Mouse (Mus musculus) embryonic facial prominence, embryonic 14.5 days (tissue): ENCODE measurements around the gene Plekhg5. TPM values are rescaled to one million over a fixed set of nuclear protein-coding genes. Genes with fewer than 3 reads are reported as not detected.
A peak's percentile ranks its signal among the peaks of the same experiment; 100 is the strongest.

Experiments used
- ATAC-seq: fragments of 200-750 bp; cut with Nextera tagmentation; 2 replicates; pipeline ENCODE4 v1.8.0; 2017; ENCODE audit warnings: low read depth, moderate number of reproducible peaks, moderate TSS enrichment
- DNase-seq: peaks from one replicate; pipeline ENCODE4 v3.0.0-alpha.2; 2015; ENCODE audit warnings: low spot score
- H3K27ac ChIP-seq: fragments of 300-500 bp; sonication (generic); replicated peaks from 2 replicates; pipeline ENCODE4 v1.5.1; 2014; ENCODE audit warnings: low read depth, mild to moderate bottlenecking, low read length, moderate library complexity
- H3K27me3 ChIP-seq: fragments of 300-500 bp; sonication (generic); replicated peaks from 2 replicates; pipeline ENCODE4 v1.6.1; 2014; ENCODE audit warnings: low read length; ENCODE audit not compliant: control insufficient read depth, insufficient read depth
- H3K36me3 ChIP-seq: fragments of 300-500 bp; sonication (generic); 2 replicates; pipeline ENCODE4 v1.6.1; 2014; ENCODE audit warnings: low read length, mixed read lengths; ENCODE audit not compliant: control insufficient read depth, insufficient read depth
- H3K4me1 ChIP-seq: fragments of 300-500 bp; sonication (generic); 2 replicates; pipeline ENCODE4 v1.6.1; 2014; ENCODE audit warnings: antibody characterized with exemption, low read length; ENCODE audit not compliant: control insufficient read depth, insufficient read depth
- H3K4me2 ChIP-seq: fragments of 300-500 bp; sonication (generic); 2 replicates; pipeline ENCODE4 v1.6.1; 2014; ENCODE audit warnings: low read depth, mild to moderate bottlenecking, low read length, moderate library complexity, mixed read lengths
- H3K4me3 ChIP-seq: fragments of 300-500 bp; sonication (generic); 2 replicates; pipeline ENCODE4 v1.5.1; 2014; ENCODE audit warnings: low read depth, mild to moderate bottlenecking, low read length
- H3K9ac ChIP-seq: fragments of 300-500 bp; sonication (generic); 2 replicates; pipeline ENCODE4 v1.6.1; 2014; ENCODE audit warnings: low read depth, mild to moderate bottlenecking, low read length, moderate library complexity, mixed read lengths
- H3K9me3 ChIP-seq: fragments of 300-500 bp; sonication (generic); 2 replicates; pipeline ENCODE4 v1.6.1; 2016; ENCODE audit warnings: low read length; ENCODE audit not compliant: control insufficient read depth
- WGBS: fragments of 180-500 bp; shearing (Covaris S2); extraction: QIAGEN DNeasy Blood & Tissue Kit; methylation state at CpG from one replicate; pipeline ENCODE4 v1.1.7; 2014; 5-methylcytosine and 5-hydroxymethylcytosine counted together
- polyA plus RNA-seq: library from polyadenylated mRNA; unstranded; fragments of >200 nt; fragmentation: Nextera tagmentation; extraction: Ambion mirVana; gene quantifications from 2 replicates; pipeline ENCODE4 v1.2.1, GENCODE M21; 2014

Plekhg5 gene
- polyA plus RNA-seq, 1 experiment from 2014 or later, result 12.0 TPM

DNA sequence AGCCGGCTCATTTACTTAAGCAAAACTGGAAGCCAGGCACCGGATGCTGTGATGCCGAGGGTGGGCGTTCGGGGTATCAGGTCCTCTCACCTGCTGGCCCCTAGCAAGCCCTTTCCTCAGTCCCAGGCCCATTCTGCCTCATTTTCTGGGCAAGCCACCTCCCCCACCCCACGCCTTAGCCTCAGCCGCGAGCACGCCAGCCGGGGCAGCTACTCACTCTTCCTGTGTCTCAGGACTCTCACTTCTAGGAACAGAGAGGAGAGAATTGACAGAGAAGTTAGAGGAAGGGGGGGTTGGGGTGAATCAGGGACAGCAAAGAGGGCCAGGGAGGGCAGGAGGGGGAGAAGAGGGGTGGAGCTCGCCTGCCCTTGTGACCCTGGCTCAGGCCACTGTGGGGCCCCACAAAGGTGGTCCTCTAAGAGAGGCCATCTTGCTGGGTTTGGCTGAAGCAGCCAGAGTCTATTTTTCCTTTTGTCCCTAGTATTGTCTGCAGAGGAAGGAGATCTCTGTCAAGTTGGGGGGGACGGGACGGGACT is 57.2 kb downstream of the Plekhg5 start:
- Histone ChIP-seq H3K4me3 (peak overlapping the region; percentile 5; the same call in 1 of the 2 replicates), H3K4me2 (0 out of 2 replicates have a peak overlapping the region, but pooled peaks have one; percentile 74), H3K27me3 (peaks cover 100% of the 10 kb centered on the region), H3K27ac (no peak overlapping the region), H3K36me3 (no peaks in the 10 kb centered on the region), H3K4me1 (peaks cover 19% of the 10 kb centered on the region), H3K9ac (no peak overlapping the region), H3K9me3 (no peaks in the 10 kb centered on the region)
- WGBS, result 28% methylated on average over 13 of the region's 13 CpGs
- ATAC-seq, result no peak
- DNase-seq, result no peak

DNA sequence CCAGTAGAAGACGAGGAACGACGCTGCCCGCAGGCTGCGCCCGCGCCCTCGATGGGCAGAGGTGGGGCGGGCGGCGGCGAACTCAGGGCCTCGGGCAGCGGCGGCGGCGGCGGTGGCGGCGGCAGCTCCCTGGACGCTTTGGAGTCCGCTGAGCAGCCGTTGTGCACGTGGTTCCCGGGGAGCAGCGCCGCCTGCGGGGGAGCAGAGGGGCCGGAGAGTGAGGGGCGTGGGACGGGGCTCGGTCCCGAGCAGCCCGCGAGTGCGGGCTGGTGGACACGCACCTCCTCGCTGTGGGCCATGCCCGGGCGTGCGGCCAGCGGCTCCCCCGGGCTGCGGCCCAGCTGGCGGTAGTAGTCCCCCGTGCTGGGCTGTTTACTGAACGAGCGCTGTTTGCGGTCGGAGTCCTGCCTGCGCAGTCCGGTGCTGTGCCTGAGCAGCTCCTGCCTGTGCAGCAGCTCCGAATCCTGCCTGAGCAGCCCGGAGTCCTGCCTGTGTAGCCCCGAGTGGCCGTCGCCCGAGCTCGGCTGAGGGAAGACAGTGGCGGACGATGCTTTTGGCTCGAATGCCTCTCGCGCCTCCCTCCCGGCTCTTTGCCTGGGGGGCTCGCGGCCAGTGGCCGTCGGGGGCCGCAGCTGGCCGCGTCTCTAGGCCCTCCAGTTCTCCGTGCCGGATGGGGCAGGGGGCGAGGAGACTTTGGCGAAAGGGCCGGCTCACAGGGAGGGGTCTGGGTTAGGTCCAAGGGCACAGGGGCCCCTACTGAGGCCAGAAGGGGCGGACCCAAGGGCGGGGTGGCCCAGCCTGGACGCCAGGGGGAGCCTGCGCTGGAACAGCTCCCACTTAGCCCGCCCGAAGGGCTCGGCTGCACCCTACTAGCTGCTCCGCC is 58.7 kb downstream of the Plekhg5 start:
- peak overlapping the region; percentile 55; the same call in 1 of the 2 replicates for H3K27ac ChIP-seq
- peak; percentile 75 for ATAC-seq
- no peaks in the 10 kb centered on the region for H3K9me3 ChIP-seq

DNA sequence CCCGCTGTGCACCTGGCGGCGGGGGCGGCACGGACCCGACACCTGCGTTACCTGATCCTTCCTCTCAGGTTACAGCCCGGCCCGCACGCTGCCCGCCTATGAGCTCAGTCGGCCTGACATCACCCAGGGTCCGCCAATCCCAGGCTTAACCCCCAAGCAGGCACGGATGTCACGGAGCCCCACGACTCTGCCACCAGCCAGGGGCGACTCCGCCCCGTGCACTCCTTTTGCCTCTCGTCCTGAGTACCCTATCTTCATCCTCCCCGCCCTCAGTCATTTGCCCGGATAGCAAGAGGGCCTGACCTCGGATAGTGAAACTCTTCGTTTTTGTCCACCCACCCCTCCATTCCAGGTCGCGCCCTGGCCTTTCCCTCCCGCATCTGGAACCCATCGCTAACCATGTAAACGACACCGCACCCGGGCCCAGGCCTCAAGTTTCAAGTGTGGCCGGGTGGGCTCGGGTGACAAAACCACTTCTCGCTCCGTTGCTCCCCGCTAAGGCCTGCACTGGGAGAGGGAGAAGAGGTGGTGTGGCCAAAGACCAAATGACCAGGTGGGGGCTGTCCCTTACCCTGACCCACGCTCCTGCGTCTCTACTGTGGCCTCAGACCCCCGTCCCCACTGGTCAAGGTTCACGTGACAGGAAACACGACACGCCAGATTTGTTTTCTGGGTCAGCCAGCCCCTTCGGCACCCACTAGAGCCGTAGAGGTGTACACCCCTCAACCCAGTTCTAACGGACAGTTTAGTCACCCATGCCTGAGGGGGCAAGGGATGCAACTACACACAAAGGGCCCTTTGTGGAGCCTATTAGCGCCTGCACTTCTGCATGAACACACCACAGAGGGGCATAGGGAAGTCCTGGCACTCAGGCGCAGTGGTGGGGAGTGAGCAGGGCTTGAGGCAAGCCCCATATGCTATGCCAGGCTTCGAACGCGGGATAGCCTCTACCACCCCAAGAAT is 59.8 kb downstream of the Plekhg5 start:
- no peak overlapping the region; the same call in 1 of the 2 replicates for H3K9ac ChIP-seq
- ATAC-seq (peak; percentile 70), DNase-seq (peak; percentile 68)
- H3K4me1 ChIP-seq, result peaks cover 19% of the 10 kb centered on the region
- WGBS, result 3% methylated on average over 39 of the region's 50 CpGs
- H3K27ac ChIP-seq, result no peak overlapping the region
- peak overlapping the region; percentile 74 for H3K4me2 ChIP-seq
- no peaks in the 10 kb centered on the region for H3K9me3 ChIP-seq
- peak overlapping the region; percentile 43 for H3K4me3 ChIP-seq
- peaks cover 76% of the 10 kb centered on the region for H3K27me3 ChIP-seq
- H3K36me3 ChIP-seq, result no peaks in the 10 kb centered on the region

More for the DNA sequence above, 58.7 kb downstream of the Plekhg5 start:
- peak overlapping the region; percentile 43 for H3K4me3 ChIP-seq
- no peaks in the 10 kb centered on the region for H3K36me3 ChIP-seq
- H3K4me2 ChIP-seq, result peak overlapping the region; percentile 74
- H3K27me3 ChIP-seq, result peaks cover 85% of the 10 kb centered on the region
- peak; percentile 70 for DNase-seq
- peaks cover 19% of the 10 kb centered on the region for H3K4me1 ChIP-seq
- peak overlapping the region; percentile 59 for H3K9ac ChIP-seq
- WGBS, result 0% methylated on average over 16 of the region's 85 CpGs

DNA sequence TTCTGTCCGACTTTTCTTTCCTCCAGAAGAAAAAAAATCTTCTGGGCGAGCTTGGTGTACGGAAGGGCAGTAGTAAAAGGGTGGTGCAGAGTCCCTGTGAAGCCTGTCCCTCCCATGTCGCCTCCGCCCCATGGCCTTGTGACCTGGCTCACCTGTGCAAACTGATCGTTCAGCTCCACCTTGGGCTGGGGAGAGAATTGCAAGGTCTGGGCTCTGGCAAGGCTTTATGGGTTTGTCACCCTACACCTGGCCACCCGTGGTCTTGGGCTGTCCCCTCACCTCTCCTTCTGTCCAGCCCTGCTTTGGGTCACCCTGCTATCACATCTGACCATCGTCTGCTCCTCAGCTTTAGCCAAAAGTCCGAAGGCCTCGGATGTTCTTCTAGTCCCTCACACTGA is 60.5 kb downstream of the Plekhg5 start:
- Histone ChIP-seq H3K36me3 (no peaks in the 10 kb centered on the region), H3K9me3 (no peaks in the 10 kb centered on the region), H3K4me1 (peaks cover 19% of the 10 kb centered on the region), H3K4me3 (no peak overlapping the region), H3K4me2 (no peak overlapping the region), H3K9ac (no peak overlapping the region), H3K27me3 (peaks cover 72% of the 10 kb centered on the region), H3K27ac (no peak overlapping the region)
- 30% methylated on average over 10 of the region's 10 CpGs for WGBS
- DNase-seq, result no peak
- no peak for ATAC-seq

DNA sequence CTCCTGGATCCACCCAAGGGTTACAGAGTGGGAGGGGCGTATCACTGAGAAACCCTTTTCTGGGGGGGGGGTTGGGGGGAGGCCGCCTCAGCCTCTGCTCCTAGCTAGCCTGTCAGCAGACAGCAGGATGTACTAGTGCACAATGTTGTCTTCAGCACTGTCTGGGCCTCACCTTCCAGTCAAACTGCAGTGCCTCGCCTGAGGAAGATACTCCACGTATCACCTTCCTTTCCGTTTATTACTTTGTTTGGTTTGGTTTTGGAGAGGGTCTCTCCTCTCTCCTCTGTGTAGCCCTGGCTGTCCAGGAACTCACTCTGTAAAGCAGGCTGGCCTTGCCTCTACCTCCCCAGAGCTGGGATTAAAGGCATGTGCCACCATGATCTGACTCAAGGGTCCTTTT is 60.9 kb downstream of the Plekhg5 start:
- Histone ChIP-seq H3K27ac (no peak overlapping the region), H3K4me1 (peaks cover 19% of the 10 kb centered on the region), H3K9me3 (no peaks in the 10 kb centered on the region), H3K9ac (no peak overlapping the region), H3K36me3 (no peaks in the 10 kb centered on the region), H3K4me3 (no peak overlapping the region), H3K4me2 (no peak overlapping the region), H3K27me3 (peaks cover 68% of the 10 kb centered on the region)
- ATAC-seq, result no peak
- WGBS, result 44% methylated on average over 5 of the region's 5 CpGs
- DNase-seq, result no peak

DNA sequence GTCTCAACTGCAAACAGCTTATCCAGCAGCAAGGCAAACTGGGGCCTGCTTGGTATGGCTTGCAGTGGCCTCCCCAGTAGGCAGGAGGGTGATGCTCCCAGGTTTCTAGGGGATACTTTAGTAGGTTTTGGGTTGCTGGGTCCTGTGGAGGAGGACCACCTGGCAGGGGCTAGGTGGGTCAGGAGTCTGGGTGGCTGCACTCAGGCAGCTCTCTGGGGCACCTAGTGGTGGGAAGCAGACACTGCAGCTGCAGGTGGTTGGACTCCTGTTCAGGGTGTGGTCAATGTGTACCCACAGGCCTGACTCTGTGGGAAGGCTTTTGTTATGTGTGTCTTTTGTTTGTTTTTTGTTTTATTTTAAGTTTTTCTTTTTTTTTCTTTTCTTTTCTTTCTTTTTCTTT is 62.2 kb downstream of the Plekhg5 start:
- H3K4me3 ChIP-seq, result no peak overlapping the region
- no peaks in the 10 kb centered on the region for H3K9me3 ChIP-seq
- no peak overlapping the region for H3K9ac ChIP-seq

DNA sequence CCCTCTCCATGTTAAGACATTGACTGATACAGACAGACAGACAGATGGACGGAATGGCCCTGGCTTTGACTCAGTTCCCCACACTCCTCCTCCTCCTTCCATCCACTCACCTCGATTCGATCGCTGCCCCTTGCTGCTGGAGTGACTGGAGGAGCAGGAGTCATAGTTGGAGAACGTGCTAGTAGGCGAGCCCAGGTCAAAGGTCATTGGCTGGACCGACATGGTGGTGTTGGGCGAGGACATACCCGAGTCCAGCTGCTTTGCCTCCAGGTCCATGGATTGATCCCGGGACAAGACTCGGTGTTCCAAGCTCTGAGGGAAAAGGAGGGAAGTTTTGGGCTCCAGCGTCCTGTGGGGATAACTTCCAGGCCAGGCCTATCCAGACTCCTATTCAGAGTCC is 63.1 kb downstream of the Plekhg5 start:
- Histone ChIP-seq H3K9me3 (no peaks in the 10 kb centered on the region), H3K9ac (no peak overlapping the region), H3K4me1 (peaks cover 26% of the 10 kb centered on the region), H3K27me3 (peaks cover 55% of the 10 kb centered on the region), H3K4me3 (no peak overlapping the region), H3K4me2 (no peak overlapping the region), H3K27ac (no peak overlapping the region), H3K36me3 (no peaks in the 10 kb centered on the region)
- ATAC-seq (no peak), DNase-seq (no peak)
- WGBS, result 81% methylated on average over 12 of the region's 12 CpGs

More for the DNA sequence above, 62.2 kb downstream of the Plekhg5 start:
- no peak overlapping the region for H3K4me2 ChIP-seq
- H3K27ac ChIP-seq, result no peak overlapping the region
- no peak for ATAC-seq
- peaks cover 61% of the 10 kb centered on the region for H3K27me3 ChIP-seq
- no peaks in the 10 kb centered on the region for H3K36me3 ChIP-seq
- peak; percentile 24 for DNase-seq
- peaks cover 26% of the 10 kb centered on the region for H3K4me1 ChIP-seq

DNA sequence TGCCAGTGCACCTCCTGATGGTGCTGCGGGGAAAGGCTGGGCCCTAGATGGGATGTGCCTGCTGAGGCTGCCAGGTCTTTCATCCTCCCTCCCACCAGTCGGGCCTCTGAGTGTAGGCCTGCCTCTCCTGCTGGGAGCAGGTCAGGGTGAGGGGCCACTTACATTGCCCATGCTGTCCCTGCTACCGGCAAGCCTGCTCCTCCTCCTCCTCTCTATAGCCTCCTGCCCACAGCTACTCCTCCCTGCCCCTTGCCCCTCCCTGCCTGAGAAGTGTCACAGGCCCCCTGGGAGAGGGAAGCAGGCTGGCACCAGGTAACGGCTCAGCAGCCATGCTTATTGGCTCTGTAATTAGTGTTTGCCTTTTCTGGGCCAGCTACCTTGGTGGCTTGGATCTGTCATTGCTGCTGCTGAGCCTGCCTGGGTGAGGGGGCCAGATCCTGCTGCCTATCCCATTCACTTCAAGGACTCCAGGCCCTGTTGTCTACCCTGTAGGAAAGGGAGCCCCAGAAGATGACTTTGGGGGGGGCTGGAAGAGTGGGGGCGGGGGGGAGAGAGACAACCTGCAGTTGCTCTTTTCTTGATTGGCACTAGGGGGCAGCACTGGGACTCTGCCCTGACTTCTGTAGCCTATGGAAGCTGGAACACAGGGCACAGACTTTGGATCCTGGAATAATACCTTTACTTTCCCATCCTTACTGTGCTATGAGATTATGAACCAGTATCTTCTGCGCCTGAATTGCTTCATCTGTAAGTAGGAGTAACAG is 64.0 kb downstream of the Plekhg5 start:
- H3K9ac ChIP-seq, result no peak overlapping the region
- no peak overlapping the region for H3K4me2 ChIP-seq
- 27% methylated on average over 5 of the region's 6 CpGs for WGBS
- DNase-seq (no peak), ATAC-seq (no peak)
- peaks cover 49% of the 10 kb centered on the region for H3K27me3 ChIP-seq
- H3K27ac ChIP-seq, result no peak overlapping the region
- no peak overlapping the region for H3K4me3 ChIP-seq
- H3K36me3 ChIP-seq, result no peaks in the 10 kb centered on the region
- peaks cover 18% of the 10 kb centered on the region for H3K4me1 ChIP-seq
- no peaks in the 10 kb centered on the region for H3K9me3 ChIP-seq
